Mouse (Mus musculus): ENCODE measurements around the gene Eppin. TPM values are rescaled to one million over a fixed set of nuclear protein-coding genes. Genes with fewer than 3 reads are reported as not detected.

Eppin gene
- polyA plus RNA-seq, 1 experiment from 2014 or later = not detected

Other genes starting within 250 kb of the Eppin start
- gene Slpi, start 204.5 kb downstream of the Eppin start, polyA plus RNA-seq (2014; fragmentation: Nextera tagmentation; extraction: Ambion mirVana) = 1.1 and 1.3 TPM in 2 replicates
- gene Rbpjl, start 190.5 kb downstream of the Eppin start, polyA plus RNA-seq (2014; fragmentation: Nextera tagmentation; extraction: Ambion mirVana) = not detected in 2 replicates
- 0.48 and 0.61 TPM in 2 replicates for gene Matn4, start 188.4 kb downstream of the Eppin start, polyA plus RNA-seq (2014; fragmentation: Nextera tagmentation; extraction: Ambion mirVana)
- gene Sdc4, start 149.7 kb downstream of the Eppin start, polyA plus RNA-seq (2014; fragmentation: Nextera tagmentation; extraction: Ambion mirVana) = 11.0 and 11.5 TPM in 2 replicates
- 64.2 and 64.4 TPM in 2 replicates for gene Sys1, start 136.6 kb downstream of the Eppin start, polyA plus RNA-seq (2014; fragmentation: Nextera tagmentation; extraction: Ambion mirVana)
- gene Gm20458, start 132.6 kb downstream of the Eppin start, polyA plus RNA-seq (2014; fragmentation: Nextera tagmentation; extraction: Ambion mirVana) = 4.9 and 6.4 TPM in 2 replicates
- gene Trp53tg5, start 119.9 kb downstream of the Eppin start, polyA plus RNA-seq (2014; fragmentation: Nextera tagmentation; extraction: Ambion mirVana) = not detected in 2 replicates
- gene Dbndd2, start 107.5 kb downstream of the Eppin start, polyA plus RNA-seq (2014; fragmentation: Nextera tagmentation; extraction: Ambion mirVana) = 3.5 and 4.5 TPM in 2 replicates
- 55.0 and 57.4 TPM in 2 replicates for gene Pigt, start 96.1 kb downstream of the Eppin start, polyA plus RNA-seq (2014; fragmentation: Nextera tagmentation; extraction: Ambion mirVana)
- 8.4 and 13.8 TPM in 2 replicates for gene Wfdc2, start 31.2 kb downstream of the Eppin start, polyA plus RNA-seq (2014; fragmentation: Nextera tagmentation; extraction: Ambion mirVana)
- gene Spint3, start 20.1 kb downstream of the Eppin start, polyA plus RNA-seq (2014; fragmentation: Nextera tagmentation; extraction: Ambion mirVana) = not detected in 2 replicates
- not detected in 2 replicates for gene Wfdc6a, start 8.1 kb downstream of the Eppin start, polyA plus RNA-seq (2014; fragmentation: Nextera tagmentation; extraction: Ambion mirVana)
- not detected in 2 replicates for gene Wfdc6b, start 19.9 kb upstream of the Eppin start, polyA plus RNA-seq (2014; fragmentation: Nextera tagmentation; extraction: Ambion mirVana)
- gene Wfdc8, start 20.0 kb upstream of the Eppin start, polyA plus RNA-seq (2014; fragmentation: Nextera tagmentation; extraction: Ambion mirVana) = not detected in 2 replicates
- not detected in 2 replicates for gene Wfdc16, start 45.2 kb upstream of the Eppin start, polyA plus RNA-seq (2014; fragmentation: Nextera tagmentation; extraction: Ambion mirVana)
- not detected in 2 replicates for gene Wfdc10, start 62.5 kb upstream of the Eppin start, polyA plus RNA-seq (2014; fragmentation: Nextera tagmentation; extraction: Ambion mirVana)
- not detected in 2 replicates for gene Wfdc9, start 63.0 kb upstream of the Eppin start, polyA plus RNA-seq (2014; fragmentation: Nextera tagmentation; extraction: Ambion mirVana)
- not detected in 2 replicates for gene Wfdc11, start 80.5 kb upstream of the Eppin start, polyA plus RNA-seq (2014; fragmentation: Nextera tagmentation; extraction: Ambion mirVana)
- 0.30 TPM in 1 of 2 replicates, not detected in the other for gene Wfdc13, start 91.5 kb upstream of the Eppin start, polyA plus RNA-seq (2014; fragmentation: Nextera tagmentation; extraction: Ambion mirVana)
- not detected in 2 replicates for gene Spint4, start 104.9 kb upstream of the Eppin start, polyA plus RNA-seq (2014; fragmentation: Nextera tagmentation; extraction: Ambion mirVana)
- gene Spint5, start 121.7 kb upstream of the Eppin start, polyA plus RNA-seq (2014; fragmentation: Nextera tagmentation; extraction: Ambion mirVana) = not detected in 2 replicates
- 0.13 and 1.4 TPM in 2 replicates for gene Wfdc3, start 152.3 kb upstream of the Eppin start, polyA plus RNA-seq (2014; fragmentation: Nextera tagmentation; extraction: Ambion mirVana)
- gene Dnttip1, start 152.4 kb upstream of the Eppin start, polyA plus RNA-seq (2014; fragmentation: Nextera tagmentation; extraction: Ambion mirVana) = 67.9 and 77.0 TPM in 2 replicates
- gene Ube2c, start 176.3 kb upstream of the Eppin start, polyA plus RNA-seq (2014; fragmentation: Nextera tagmentation; extraction: Ambion mirVana) = 449 and 453 TPM in 2 replicates
- 43.2 and 55.4 TPM in 2 replicates for gene Tnnc2, start 186.4 kb upstream of the Eppin start, polyA plus RNA-seq (2014; fragmentation: Nextera tagmentation; extraction: Ambion mirVana)
- gene Snx21, start 192.2 kb upstream of the Eppin start, polyA plus RNA-seq (2014; fragmentation: Nextera tagmentation; extraction: Ambion mirVana) = 11.2 and 14.1 TPM in 2 replicates
- 15.1 TPM in 2 replicates for gene Acot8, start 211.3 kb upstream of the Eppin start, polyA plus RNA-seq (2014; fragmentation: Nextera tagmentation; extraction: Ambion mirVana)
- gene Zswim3, start 211.5 kb upstream of the Eppin start, polyA plus RNA-seq (2014; fragmentation: Nextera tagmentation; extraction: Ambion mirVana) = 12.9 and 14.0 TPM in 2 replicates
- 22.9 and 23.2 TPM in 2 replicates for gene Zswim1, start 229.1 kb upstream of the Eppin start, polyA plus RNA-seq (2014; fragmentation: Nextera tagmentation; extraction: Ambion mirVana)
- not detected in 2 replicates for gene Spata25, start 234.9 kb upstream of the Eppin start, polyA plus RNA-seq (2014; fragmentation: Nextera tagmentation; extraction: Ambion mirVana)
- 87.9 and 88.6 TPM in 2 replicates for gene Ctsa, start 239.3 kb upstream of the Eppin start, polyA plus RNA-seq (2014; fragmentation: Nextera tagmentation; extraction: Ambion mirVana)
- gene Neurl2, start 239.9 kb upstream of the Eppin start, polyA plus RNA-seq (2014; fragmentation: Nextera tagmentation; extraction: Ambion mirVana) = 3.8 and 4.8 TPM in 2 replicates